In the genomic region with DNA sequence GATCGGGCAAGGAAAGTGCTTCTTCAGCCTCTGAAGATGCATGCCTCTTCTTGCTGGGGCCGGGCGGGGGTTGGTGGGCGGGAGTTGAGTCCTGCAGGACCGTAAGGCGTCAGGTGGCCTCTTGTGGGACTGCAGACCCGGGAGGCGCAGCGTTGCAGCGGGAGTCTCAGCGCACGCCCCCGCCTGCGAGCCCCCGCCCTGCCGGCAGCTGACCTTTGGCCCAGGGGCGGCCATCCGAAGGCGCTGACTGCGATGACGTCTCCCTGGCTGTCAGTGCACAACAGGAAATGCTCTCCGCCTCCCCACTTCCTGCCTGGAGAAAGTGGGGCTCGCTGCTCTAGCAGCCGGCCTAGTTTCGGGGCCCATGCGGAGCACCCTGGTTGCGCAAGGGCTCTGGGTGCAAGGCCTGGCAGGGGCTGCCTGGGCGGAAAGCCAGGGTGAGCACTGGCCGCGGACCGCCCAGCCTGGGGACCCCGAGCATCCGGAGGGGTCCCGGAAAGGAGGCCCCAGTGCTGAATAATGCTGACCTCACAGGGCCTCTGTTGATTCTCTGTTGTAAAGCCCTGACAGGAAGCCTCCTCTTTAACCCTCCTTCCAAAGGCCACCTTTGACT, we compare ENCODE assay signal across 8 mouse cellular contexts. TPM values are rescaled to one million over a fixed set of nuclear protein-coding genes. Genes with fewer than 3 reads are reported as not detected.
A peak's percentile ranks its signal among the peaks of the same experiment; 100 is the strongest.
DNase-seq lines count a peak whose midpoint lies in the region; ATAC-seq lines count a peak whose summit lies in the region.

No protein-coding gene starts in this region.

- peak overlapping the region; percentile 90 to 91 for H3K27ac ChIP-seq in heart, embryonic 14.5 days (replicated peaks in 1 of 2; ENCODE audit: control insufficient read depth in 1 of 2, insufficient read depth in 1 of 2, low read depth in 2 of 2, low read length in 2 of 2)
- peak overlapping the region; percentile 83 for H3K27ac ChIP-seq in liver, embryonic 13.5 days

- 1% methylated on average over 25 of the region's 34 CpGs for WGBS in heart, embryonic 14.5 days
- under 1% methylated on average over 34 of the region's 34 CpGs for WGBS in liver, embryonic 13.5 days (ENCODE audit: insufficient replicate concordance)

- H3K4me3 ChIP-seq in erythroblast, embryonic 14.5 days (replicated peaks), result peak overlapping the region; percentile 65
- H3K4me3 ChIP-seq in heart, embryonic 14.5 days (ENCODE audit: control insufficient read depth in 1 of 2, insufficient read depth in 1 of 2, low read depth in 1 of 2, low read length in 2 of 2), result peak overlapping the region; percentile 49 to 66
- H3K4me3 ChIP-seq in liver, embryonic 13.5 days (replicated peaks), result peak overlapping the region; percentile 68

- peak; percentile 72 for ATAC-seq in heart, embryonic 14.5 days (ENCODE audit: insufficient number of reproducible peaks, insufficient read depth, low FRiP score, low read depth)
- peak; percentile 92 for ATAC-seq in liver, embryonic 13.5 days (ENCODE audit: low read depth)

- no peaks in the 10 kb centered on the region for H3K27me3 ChIP-seq in erythroblast, embryonic 14.5 days (ENCODE audit: control insufficient read depth)
- H3K27me3 ChIP-seq in heart, embryonic 14.5 days (ENCODE audit: control insufficient read depth, insufficient read depth, low read length), result no peaks in the 10 kb centered on the region
- H3K27me3 ChIP-seq in liver, embryonic 13.5 days, result no peaks in the 10 kb centered on the region

- peak overlapping the region; percentile 78 for H3K9ac ChIP-seq in heart, embryonic 14.5 days (ENCODE audit: low read length)
- peak overlapping the region; percentile 75 for H3K9ac ChIP-seq in liver, embryonic 13.5 days

- peaks cover 5% of the 10 kb centered on the region for H3K4me1 ChIP-seq in erythroblast, embryonic 14.5 days (ENCODE audit: control insufficient read depth)
- H3K4me1 ChIP-seq in heart, embryonic 14.5 days (ENCODE audit: control insufficient read depth in 2 of 2, insufficient read depth in 2 of 2, low read length in 2 of 2), result peaks cover 9 to 24% of the 10 kb centered on the region in 2 experiments
- peaks cover 10% of the 10 kb centered on the region for H3K4me1 ChIP-seq in liver, embryonic 13.5 days (replicated peaks)

- H3K4me2 ChIP-seq in heart, embryonic 14.5 days (ENCODE audit: low read length), result peak overlapping the region; percentile 72
- H3K4me2 ChIP-seq in liver, embryonic 13.5 days, result peak overlapping the region; percentile 76

- no peaks in the 10 kb centered on the region for H3K36me3 ChIP-seq in erythroblast, embryonic 14.5 days (ENCODE audit: control insufficient read depth)
- H3K36me3 ChIP-seq in heart, embryonic 14.5 days (ENCODE audit: control insufficient read depth, insufficient read depth, low read length), result no peaks in the 10 kb centered on the region
- H3K36me3 ChIP-seq in liver, embryonic 13.5 days, result no peaks in the 10 kb centered on the region

- no peaks in the 10 kb centered on the region for H3K9me3 ChIP-seq in erythroblast, embryonic 14.5 days (ENCODE audit: control insufficient read depth, low read length)
- no peaks in the 10 kb centered on the region for H3K9me3 ChIP-seq in heart, embryonic 14.5 days (ENCODE audit: control insufficient read depth, low read length)
- no peaks in the 10 kb centered on the region for H3K9me3 ChIP-seq in liver, embryonic 13.5 days (replicated peaks)

- peak; percentile 95 for DNase-seq in 416B (ENCODE audit: low read depth)
- DNase-seq in brain, adult 2 months (ENCODE audit: low read depth, low spot score), result peak; percentile 91
- DNase-seq in kidney, postnatal 10 days, result peak; percentile 90
- DNase-seq in liver, embryonic 13.5 days, result peak; percentile 36
- peak; percentile 94 for DNase-seq in naive thymus-derived CD4-positive, alpha-beta T cell, adult 2 months (ENCODE audit: low read depth)
- peak; percentile 63 to 80 for DNase-seq in spleen, postnatal 4 days (ENCODE audit: low spot score in 2 of 2)

RNA-seq across cellular contexts. Expression of gene Hivep2, which starts 17.0 kb away (rescaled TPM):
- polyA plus RNA-seq in erythroblast, embryonic 14.5 days (2012), result under 0.01 TPM in 1 of 2 replicates, not detected in the other
- 6.8 and 9.9 TPM in 2 replicates for polyA plus RNA-seq in heart, embryonic 14.5 days (2014; fragmentation: Nextera tagmentation; extraction: Ambion mirVana)
- 0.43 and 0.63 TPM in 2 replicates for polyA plus RNA-seq in liver, embryonic 13.5 days (2015; fragmentation: Nextera tagmentation; extraction: Ambion mirVana)

Comparison
In these comparisons a context has a peak if more than half of its experiments do, and no peak if none do; other contexts are left out.
1. Peak in every context shown above with its lines: DNase-seq, ATAC-seq, H3K4me3 ChIP-seq and H3K27ac ChIP-seq.
2. DNase-seq: peak in every context shown above with its lines; median percentile 95 in 416B; 94 in naive thymus-derived CD4-positive, alpha-beta T cell, adult 2 months; 91 in brain, adult 2 months; 90 in kidney, postnatal 10 days; 72 in spleen, postnatal 4 days; 36 in liver, embryonic 13.5 days.